Mouse (Mus musculus) right cerebral cortex, adult 2 months (tissue): ENCODE measurements around the gene Ssrp1.
A peak's percentile ranks its signal among the peaks of the same experiment; 100 is the strongest.

Experiments
- DNase-seq, 2 experiments: peaks; one replicate each; pipeline ENCODE4 v3.0.0; 2021 to 2022; ENCODE audit warnings: low spot score in 2 of 2

Gene Ssrp1

GRCm38 (mm10) chr2:85037047-85038026 is at the start of gene Ssrp1, which contains the start of gene P2rx3:
TSS of gene Ssrp1 (plus strand) at chr2:85037234.
TSS of gene P2rx3 (minus strand) at chr2:85037462.
- peak; percentile 92 to 94 for DNase-seq

- no peak for DNase-seq
Measured at GRCm38 (mm10) chr2:84987930-84988329, 49.1 kb upstream of the Ssrp1 start, which contains the start of gene Prg3. TSS of gene Prg3 (plus strand) at chr2:84988215.

GRCm38 (mm10) chr2:84996376-84996775 is 40.7 kb upstream of the Ssrp1 start:
- no peak for DNase-seq

DNA sequence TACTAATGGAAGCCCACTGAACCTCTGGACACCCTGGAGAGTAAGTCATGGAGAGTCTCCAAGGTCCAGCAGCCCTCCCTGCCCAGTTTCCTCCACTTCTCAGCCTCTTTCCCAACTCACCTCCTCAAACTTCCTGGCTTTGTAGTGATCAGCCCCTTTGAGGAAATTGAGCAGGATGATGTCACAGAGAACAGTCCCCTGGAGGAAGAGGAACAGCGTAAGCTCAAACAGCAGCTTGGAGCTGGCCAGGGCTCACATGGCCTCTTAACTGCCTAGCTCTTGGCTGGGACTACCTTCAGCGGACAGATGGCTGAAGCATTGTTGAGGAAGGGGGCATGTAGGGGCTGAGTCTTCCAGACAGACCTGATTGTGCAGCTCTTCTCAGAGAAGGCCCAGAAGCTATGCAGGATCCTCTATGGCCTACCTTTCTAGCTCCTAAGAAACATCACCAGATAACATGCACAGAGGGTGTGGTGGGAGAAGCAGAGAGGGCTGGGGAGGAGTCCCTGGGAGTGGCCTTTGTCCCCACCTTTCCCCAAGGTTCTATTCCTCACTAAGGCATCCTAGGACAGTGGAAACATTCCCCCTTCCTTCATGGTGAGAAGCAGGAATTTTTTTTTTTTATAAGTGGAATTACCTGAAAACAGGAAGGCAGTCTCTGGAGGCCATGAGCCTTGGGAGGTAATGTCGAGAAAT is 37.4 kb upstream of the Ssrp1 start:
- DNase-seq, result no peak

DNA sequence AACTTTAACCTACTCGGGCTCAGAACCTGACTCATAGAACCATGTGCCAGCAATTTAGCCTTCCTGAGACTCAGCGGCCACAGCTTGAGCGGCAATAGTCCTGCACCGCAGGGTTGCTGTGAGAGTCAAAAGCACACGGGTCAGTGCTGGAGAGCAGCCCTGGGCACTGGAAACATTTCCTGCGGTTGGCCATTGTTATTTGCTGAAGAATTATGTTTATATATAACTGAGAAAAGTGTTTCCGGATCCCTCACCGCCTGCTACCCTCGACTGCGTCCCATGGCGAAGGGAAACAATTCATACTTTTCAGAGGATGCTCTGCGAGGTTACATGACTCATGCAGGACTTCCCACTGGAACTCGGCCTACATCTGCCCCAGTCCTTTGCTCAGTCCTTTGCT is 35.5 kb upstream of the Ssrp1 start:
- no peak for DNase-seq

GRCm38 (mm10) chr2:85002575-85002974 is 34.5 kb upstream of the Ssrp1 start:
- DNase-seq, result no peak

DNA sequence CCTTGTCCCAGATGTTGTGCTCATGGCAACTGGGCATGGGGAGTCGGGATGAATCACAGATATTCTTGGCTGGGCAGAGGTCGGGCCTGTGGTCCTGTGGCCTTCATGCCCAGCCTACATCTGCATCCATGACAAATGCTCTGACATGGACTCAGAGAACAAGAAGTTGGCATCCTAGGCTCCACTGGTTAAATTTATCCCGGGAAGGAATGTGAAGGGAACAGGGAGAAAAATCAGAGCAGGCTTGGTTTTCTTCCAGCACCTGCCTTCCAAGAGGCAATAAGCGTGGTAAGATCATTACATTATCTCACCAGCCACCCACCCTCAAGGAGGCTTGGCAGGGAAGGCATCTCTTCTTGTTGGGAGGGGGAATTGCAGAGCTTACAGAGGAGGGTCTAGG is 32.7 kb upstream of the Ssrp1 start:
- DNase-seq, result peak; percentile 47 to 50

DNA sequence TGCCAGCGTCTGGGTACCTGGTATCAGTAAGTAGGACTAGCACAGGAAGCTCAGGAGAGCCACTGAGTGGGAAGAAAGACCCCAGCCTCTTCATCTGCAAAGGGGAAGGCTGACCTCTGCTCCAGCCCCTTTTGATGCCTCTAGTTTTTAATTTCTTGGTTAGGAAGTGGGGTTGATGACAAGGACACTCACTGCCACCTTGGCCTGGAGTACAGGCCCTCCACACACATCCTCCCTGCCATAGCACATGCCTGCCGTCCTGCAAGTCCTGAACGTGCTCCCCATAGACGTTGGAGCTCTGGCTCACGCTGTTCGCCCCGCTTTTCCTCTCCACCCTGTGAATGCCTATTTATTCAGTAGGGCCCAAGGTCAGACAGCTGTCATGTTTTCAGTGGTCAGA is 30.4 kb upstream of the Ssrp1 start:
- no peak for DNase-seq

DNA sequence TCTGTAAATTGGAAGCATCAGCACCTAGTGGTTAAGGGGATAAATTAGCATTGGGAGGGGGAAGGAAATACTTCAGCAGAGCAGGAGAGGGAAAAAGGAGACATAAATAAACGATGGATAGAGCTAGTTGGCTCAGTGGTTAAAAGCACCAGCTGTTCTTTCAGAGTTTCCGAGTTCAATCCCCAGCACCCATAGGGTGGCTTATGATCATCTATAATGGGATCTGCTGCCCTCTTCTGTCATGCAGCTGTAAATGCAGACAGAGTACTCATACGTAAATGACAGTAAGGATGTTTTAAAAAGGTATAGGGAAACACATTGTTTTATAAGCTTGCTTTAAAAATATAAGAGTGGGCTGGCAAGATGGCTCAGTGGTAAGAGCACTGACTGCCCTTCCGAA is 29.3 kb upstream of the Ssrp1 start:
- DNase-seq, result peak in 1 of 2 experiments; percentile 22

DNA sequence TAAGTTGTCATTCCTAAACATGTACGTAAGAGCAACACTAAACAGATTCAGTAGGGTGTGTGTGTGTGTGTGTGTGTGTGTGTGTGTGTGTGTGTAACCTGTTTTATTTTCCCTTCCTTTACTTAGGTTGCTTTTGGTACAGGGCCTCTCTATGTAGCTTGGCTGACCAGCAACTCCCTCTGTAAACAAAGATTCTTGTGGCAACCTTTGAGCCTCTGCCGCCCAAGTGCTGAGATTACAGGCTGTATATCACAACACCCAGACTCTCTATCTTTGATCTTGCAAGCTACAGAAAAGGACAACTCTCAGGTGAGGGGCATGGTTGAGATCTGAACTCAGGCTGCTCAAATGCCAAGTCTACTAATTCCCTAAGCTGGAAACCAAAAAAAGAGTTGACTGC is 27.8 kb upstream of the Ssrp1 start:
- no peak for DNase-seq

DNA sequence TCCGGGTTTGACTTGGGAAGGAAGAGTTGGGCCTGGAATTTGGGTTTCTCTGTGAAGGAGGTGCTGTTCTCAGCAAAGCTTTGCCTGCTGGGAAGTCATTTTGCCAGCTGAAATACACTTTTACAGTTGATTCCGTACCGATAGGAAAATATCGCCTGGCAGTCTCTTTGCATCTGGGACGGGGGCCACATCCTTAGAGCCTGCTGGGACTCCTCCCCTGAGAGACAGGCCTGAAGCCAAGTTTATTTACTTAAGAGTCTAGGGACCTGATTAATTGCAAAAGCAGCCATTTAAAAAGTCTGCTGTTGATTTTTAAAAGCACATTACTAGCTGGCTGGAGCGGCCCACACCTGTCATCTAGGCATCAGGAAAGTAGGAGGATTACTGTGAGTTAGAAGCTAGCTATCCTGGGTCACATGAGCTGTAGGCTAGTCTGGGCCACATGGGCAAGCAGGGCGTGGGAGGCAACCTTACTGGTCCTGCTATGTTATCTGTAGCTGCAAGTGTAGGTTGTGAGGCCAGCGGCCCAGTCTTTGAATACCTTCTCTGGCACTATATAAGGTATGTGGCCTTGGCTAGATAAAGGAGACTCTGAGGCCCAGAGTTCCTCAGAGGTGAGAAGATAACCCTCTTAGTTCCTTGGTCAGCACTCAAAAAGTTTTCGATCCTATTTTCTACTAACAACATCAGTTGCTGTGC is 25.0 kb upstream of the Ssrp1 start:
- no peak for DNase-seq

DNA sequence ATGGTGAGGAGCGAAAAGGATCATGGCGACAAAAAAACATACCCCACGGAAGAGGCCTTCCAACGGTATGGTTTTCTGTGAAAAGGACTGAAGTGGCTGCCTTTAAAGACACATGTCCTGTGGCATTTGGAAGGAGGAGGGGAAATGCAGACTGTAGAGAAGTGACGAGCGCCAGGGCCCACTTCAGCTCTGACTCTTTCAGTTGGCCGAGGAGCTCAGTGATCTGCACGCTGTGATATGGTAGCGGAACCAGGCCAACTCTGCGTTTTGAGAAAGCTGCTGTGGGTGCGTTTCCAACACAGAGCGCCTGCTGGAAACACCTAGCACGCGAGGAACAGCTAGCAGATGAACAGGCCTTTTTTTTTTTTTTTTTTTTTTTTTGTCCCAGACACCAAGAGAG is 24.4 kb upstream of the Ssrp1 start:
- no peak for DNase-seq

GRCm38 (mm10) chr2:85013826-85014587 is 23.0 kb upstream of the Ssrp1 start:
- DNase-seq, result no peak

- DNase-seq, result no peak
Measured at GRCm38 (mm10) chr2:85014588-85014982, 22.4 kb upstream of the Ssrp1 start.

DNA sequence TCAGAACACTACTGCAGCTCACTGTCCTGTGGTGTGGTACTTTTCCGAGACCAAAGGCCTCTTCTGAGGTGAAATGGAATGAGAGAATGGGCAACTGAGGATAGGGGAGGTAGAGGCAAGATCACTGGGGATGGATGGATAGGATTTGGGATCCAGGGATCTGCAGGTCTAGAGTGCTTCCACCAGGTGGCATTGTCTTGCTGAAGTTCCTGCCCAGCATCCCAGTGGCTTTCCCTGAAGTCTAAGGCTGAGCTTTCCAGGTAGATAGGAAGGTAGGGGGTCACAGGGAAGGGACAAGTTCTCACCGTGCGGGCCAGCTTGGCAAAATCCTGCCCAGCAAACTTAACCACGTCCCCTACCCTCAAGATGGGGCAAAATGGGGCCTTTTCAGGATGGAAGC is 15.0 kb upstream of the Ssrp1 start:
- peak; percentile 40 to 43 for DNase-seq

DNA sequence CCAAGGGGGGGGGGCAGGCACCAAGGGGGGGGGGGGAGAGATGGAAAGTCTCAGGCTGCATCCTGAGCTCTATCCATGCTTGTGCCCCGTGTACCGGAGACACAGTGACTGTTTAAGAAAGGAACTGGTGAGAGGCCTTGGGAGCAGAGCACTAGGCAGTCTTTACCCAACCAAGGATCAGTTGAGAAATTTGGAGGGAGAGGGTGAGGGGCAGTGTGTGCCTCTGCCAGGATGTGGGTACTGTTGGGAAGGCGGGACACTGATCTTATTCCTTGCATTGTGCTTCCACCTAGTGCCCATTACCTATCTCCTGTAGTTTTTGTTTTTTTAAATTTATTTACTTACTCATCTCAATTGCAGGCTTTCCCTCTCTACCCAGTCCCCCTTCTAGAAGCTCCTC is 10.9 kb upstream of the Ssrp1 start:
- no peak for DNase-seq

DNA sequence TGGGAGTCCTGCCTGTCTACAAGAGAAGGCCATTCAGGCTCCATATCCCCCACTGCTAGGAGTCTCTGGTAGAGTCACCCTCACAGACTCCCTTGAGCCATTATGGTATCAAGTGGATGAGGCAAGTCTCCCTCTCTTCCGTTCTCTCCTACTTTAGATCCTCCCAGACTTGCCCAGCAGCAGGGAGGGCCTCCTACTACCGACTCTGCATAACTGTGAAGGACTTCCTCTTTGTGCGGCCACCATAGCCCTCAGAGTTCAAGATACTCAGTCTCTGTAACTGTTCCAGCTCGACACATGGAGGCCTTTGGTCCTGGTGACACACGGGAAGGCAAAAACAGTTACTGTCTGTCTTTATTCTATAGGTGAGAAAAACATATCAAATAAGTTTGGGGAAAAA is 9.8 kb upstream of the Ssrp1 start:
- no peak for DNase-seq

GRCm38 (mm10) chr2:85029897-85030296 is 7.1 kb upstream of the Ssrp1 start:
- DNase-seq, result no peak

DNA sequence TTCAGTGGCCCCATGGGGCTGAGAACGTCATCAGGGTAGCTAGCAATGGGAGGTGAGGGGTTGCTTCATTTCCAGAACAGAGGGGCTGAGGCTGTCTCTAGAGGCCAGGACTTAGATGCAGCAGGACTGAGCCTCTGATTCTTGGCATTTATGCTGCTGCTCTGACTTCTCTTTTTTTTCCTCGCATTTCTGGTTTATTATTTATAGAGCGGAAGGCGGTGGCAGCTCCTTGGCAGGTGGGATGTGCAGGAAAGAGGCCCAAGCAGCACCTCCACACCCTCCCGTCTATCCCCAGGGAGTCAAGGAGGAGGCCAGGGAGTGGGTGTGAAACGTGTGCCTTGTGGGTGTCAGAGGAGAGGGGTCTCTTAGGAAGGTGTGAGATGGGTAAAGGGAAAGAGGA is 6.0 kb upstream of the Ssrp1 start:
- DNase-seq, result peak; percentile 34

GRCm38 (mm10) chr2:85033121-85033520 is 3.9 kb upstream of the Ssrp1 start:
- no peak for DNase-seq

DNA sequence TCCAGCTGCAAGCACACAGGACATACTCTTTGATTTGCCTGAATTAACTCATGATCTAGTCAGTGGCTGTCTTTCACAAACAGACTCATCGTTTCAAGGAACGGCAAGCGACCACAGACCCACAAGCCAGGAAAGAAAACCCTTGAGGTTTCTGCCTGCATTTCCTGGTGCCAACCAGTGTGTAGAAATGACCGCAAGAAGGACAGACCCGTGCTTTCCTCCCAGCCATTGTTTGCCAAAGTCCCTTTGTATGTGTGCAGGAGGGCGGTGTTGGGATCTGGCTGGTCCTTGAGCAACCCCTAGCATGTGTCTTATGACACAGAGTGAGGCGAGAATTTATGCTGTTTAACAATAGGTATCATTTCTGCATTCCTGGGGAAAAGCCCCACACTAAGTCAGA is 2.9 kb upstream of the Ssrp1 start:
- no peak for DNase-seq
